Mouse (Mus musculus): ENCODE results near the gene Man1c1. TPM values are rescaled to one million over a fixed set of nuclear protein-coding genes. Genes with fewer than 3 reads are reported as not detected.

The Man1c1 gene
- polyA plus RNA-seq, 1 experiment from 2014 or later = 5.1 TPM

DNA sequence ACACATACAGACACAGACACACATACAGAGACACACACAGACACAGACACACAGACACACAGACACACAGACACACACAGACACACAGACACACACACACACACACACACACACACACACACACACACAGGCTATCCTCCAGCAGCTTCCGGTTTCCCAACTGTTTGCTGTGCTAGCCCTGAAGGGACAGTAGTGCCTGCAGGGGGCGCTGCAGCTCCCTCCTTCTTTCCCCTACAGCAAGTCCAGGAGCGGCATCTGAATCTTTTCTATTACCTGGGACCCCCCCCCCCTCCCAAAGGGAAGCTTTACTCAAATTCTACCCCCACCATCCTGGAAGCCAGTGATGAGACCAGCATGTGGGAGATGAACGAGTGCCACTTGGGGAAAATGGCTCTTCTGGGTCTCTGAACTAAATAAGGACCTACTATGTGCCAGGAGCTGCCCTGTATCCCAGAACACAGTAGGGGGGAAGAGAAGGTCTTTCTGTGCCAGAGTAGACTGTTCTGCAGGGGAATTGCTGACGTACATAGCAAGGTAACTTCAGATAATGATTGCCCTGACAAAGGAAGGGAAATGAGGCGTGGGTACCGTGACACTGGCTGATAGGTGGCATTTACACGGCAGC is 148.0 kb downstream of the Man1c1 start:
- no peak for ATAC-seq (replicated peaks; ENCODE audit: insufficient number of reproducible peaks, insufficient read depth, low FRiP score, low read depth)
- H3K27ac ChIP-seq = no peak overlapping the region
- H3K9ac ChIP-seq = no peak overlapping the region
- peaks cover 18% of the 10 kb centered on the region for H3K4me1 ChIP-seq (replicated peaks)
- H3K9me3 ChIP-seq (replicated peaks) = no peaks in the 10 kb centered on the region
- no peak overlapping the region for H3K4me3 ChIP-seq
- 64% methylated on average over 8 of the region's 8 CpGs for WGBS
- no peaks in the 10 kb centered on the region; the same call in 1 of the 2 replicates for H3K36me3 ChIP-seq
- H3K27me3 ChIP-seq = no peaks in the 10 kb centered on the region
- H3K4me2 ChIP-seq = no peak overlapping the region

DNA sequence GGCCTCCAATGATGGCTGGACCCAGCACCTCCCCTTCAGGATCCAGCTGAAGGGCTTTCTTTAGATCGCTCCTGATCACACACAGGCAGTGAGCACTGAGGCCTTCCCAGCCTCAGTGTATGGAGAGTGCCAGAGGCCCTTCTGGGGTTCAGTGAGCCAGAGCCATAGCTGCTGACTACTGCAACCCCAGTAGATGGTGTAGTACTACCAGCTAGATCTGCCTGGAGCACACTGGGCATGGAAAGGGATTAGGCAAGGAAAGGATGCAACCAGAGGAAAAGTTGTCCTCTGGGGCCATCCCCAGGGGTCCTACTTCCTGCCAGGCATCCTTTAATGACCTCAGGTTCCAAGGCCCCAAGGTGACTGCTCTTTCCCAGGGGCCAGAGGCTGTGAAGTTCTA is 150.5 kb downstream of the Man1c1 start:
- Histone ChIP-seq H3K36me3 (peaks cover 12% of the 10 kb centered on the region), H3K4me2 (no peak overlapping the region), H3K9ac (no peak overlapping the region), H3K4me3 (no peak overlapping the region), H3K9me3 (replicated peaks) (0 out of 2 replicates have a peak, but pooled peaks cover 3% of the 10 kb centered on the region), H3K27me3 (no peaks in the 10 kb centered on the region), H3K4me1 (replicated peaks) (peaks cover 31% of the 10 kb centered on the region), H3K27ac (no peak overlapping the region)
- no peak for ATAC-seq (replicated peaks; ENCODE audit: insufficient number of reproducible peaks, insufficient read depth, low FRiP score, low read depth)
- WGBS = 86% methylated on average over 1 of the region's 1 CpGs

DNA sequence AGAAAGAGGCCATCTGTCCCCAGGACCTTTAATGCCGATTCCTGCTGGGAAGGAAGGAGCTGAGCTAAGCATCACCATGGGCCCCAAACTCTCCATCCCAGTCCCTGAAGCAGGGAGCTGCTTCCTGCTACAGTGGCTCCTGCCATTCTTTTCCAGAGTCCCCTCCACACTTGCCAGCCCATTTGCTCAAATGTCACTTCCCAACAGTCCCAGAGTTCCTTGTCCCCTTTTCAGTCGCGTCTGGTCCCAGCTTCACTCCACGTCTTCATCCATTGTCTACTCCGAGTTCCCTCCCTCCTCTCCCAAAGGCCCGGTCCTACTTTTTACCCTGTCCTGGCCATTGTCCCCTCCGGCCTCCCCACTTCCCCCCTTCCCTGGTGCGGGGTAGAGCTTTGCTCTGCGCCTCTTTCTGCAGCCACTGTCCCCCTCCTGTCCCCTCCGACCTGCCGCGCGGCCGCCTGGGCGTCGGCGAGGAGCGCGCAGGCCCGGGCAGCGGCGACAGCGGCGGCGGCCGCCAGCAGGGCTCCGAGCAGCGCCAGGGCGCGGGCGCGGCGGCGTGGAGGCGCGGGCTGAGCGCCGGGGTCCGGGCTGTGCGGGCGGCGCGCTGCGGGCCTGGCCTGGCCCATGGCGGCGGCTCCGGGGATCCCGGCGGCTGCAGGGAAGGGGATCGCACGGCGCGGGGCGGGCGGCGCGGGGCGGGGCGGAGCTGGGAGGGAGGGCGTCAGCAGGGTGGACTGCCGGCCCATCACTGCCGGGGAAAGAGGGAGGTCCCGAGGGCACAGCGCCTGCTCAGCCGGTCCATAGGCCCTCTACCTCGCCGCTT is 152.4 kb downstream of the Man1c1 start, which contains the start of gene Selenon:
TSS of gene Selenon (minus strand) at position 673 of the 823 bp plus-strand sequence.
- peak; percentile 90 for ATAC-seq (replicated peaks; ENCODE audit: insufficient number of reproducible peaks, insufficient read depth, low FRiP score, low read depth)
- peaks cover 42% of the 10 kb centered on the region for H3K4me1 ChIP-seq (replicated peaks)
- H3K9ac ChIP-seq = peak within 1 kb of the TSS; percentile 97
- 0 out of 2 replicates have a peak, but pooled peaks cover 3% of the 10 kb centered on the region for H3K9me3 ChIP-seq (replicated peaks)
- peak within 1 kb of the TSS; percentile 84 for H3K27ac ChIP-seq
- WGBS = under 1% methylated on average over 28 of the region's 67 CpGs
- peaks cover 12% of the 10 kb centered on the region for H3K36me3 ChIP-seq
- peak within 1 kb of the TSS; percentile 82 for H3K4me2 ChIP-seq
- no peaks in the 10 kb centered on the region for H3K27me3 ChIP-seq
- peak within 1 kb of the TSS; percentile 76 for H3K4me3 ChIP-seq

DNA sequence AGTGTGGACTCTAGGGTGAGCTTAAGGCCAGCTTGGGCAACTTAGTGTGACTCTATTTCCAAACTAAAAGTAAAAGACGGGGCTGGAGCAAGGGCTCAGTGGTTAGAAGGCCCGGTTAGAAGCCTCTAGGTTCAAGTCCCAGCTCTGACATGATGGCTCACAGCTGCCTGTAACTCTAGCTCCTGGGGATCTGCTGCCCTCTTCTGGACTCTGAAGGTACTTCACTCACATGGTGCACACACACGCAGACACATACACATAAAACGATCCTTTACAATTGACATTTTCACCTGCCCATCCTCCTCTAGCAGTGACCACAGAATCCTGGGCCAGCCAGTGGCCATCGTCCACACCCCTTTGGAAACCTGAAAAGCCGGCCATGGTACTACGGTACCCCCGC is 154.2 kb downstream of the Man1c1 start:
- H3K4me3 ChIP-seq = no peak overlapping the region
- peaks cover 47% of the 10 kb centered on the region for H3K4me1 ChIP-seq (replicated peaks)
- ATAC-seq (replicated peaks; ENCODE audit: insufficient number of reproducible peaks, insufficient read depth, low FRiP score, low read depth) = no peak
- H3K9ac ChIP-seq = no peak overlapping the region
- no peak overlapping the region for H3K27ac ChIP-seq
- H3K27me3 ChIP-seq = no peaks in the 10 kb centered on the region
- H3K36me3 ChIP-seq = peaks cover 19% of the 10 kb centered on the region
- 0 out of 2 replicates have a peak, but pooled peaks cover 3% of the 10 kb centered on the region for H3K9me3 ChIP-seq (replicated peaks)
- H3K4me2 ChIP-seq = no peak overlapping the region
- WGBS = 98% methylated on average over 8 of the region's 8 CpGs

GRCm38 (mm10) chr4:134548169-134548938 is 155.7 kb downstream of the Man1c1 start:
- Histone ChIP-seq H3K9ac (no peak overlapping the region), H3K4me2 (no peak overlapping the region), H3K27me3 (no peaks in the 10 kb centered on the region), H3K27ac (peak overlapping the region; percentile 26), H3K4me1 (replicated peaks) (peaks cover 47% of the 10 kb centered on the region), H3K36me3 (peaks cover 29% of the 10 kb centered on the region), H3K4me3 (no peak overlapping the region), H3K9me3 (replicated peaks) (0 out of 2 replicates have a peak, but pooled peaks cover 3% of the 10 kb centered on the region)
- no peak for ATAC-seq (replicated peaks; ENCODE audit: insufficient number of reproducible peaks, insufficient read depth, low FRiP score, low read depth)
- WGBS = 51% methylated on average over 18 of the region's 18 CpGs

GRCm38 (mm10) chr4:134546814-134547705 is 157.0 kb downstream of the Man1c1 start:
- ATAC-seq (replicated peaks; ENCODE audit: insufficient number of reproducible peaks, insufficient read depth, low FRiP score, low read depth) = no peak
- WGBS = 63% methylated on average over 9 of the region's 9 CpGs
- Histone ChIP-seq H3K4me3 (no peak overlapping the region), H3K4me1 (replicated peaks) (peaks cover 43% of the 10 kb centered on the region), H3K36me3 (peaks cover 40% of the 10 kb centered on the region), H3K4me2 (no peak overlapping the region), H3K9me3 (replicated peaks) (0 out of 2 replicates have a peak, but pooled peaks cover 3% of the 10 kb centered on the region), H3K27ac (peak overlapping the region; percentile 29; the same call in 1 of the 2 replicates), H3K27me3 (no peaks in the 10 kb centered on the region), H3K9ac (no peak overlapping the region; the same call in 1 of the 2 replicates)

GRCm38 (mm10) chr4:134543261-134543660 is 160.8 kb downstream of the Man1c1 start:
- ATAC-seq (replicated peaks; ENCODE audit: insufficient number of reproducible peaks, insufficient read depth, low FRiP score, low read depth) = 0 out of 2 replicates have a peak, but pooled peaks have one; percentile 31
- no peaks in the 10 kb centered on the region for H3K27me3 ChIP-seq
- WGBS = 9% methylated on average over 5 of the region's 5 CpGs
- no peaks in the 10 kb centered on the region for H3K9me3 ChIP-seq (replicated peaks)
- no peak overlapping the region for H3K4me2 ChIP-seq
- peaks cover 53% of the 10 kb centered on the region for H3K36me3 ChIP-seq
- no peak overlapping the region for H3K27ac ChIP-seq
- no peak overlapping the region for H3K9ac ChIP-seq
- H3K4me3 ChIP-seq = no peak overlapping the region
- peaks cover 23% of the 10 kb centered on the region for H3K4me1 ChIP-seq (replicated peaks)

GRCm38 (mm10) chr4:134542726-134543125 is 161.4 kb downstream of the Man1c1 start:
- Histone ChIP-seq H3K4me2 (no peak overlapping the region), H3K27me3 (no peaks in the 10 kb centered on the region), H3K27ac (no peak overlapping the region), H3K4me3 (no peak overlapping the region), H3K9ac (no peak overlapping the region), H3K4me1 (replicated peaks) (peaks cover 17% of the 10 kb centered on the region), H3K36me3 (peaks cover 53% of the 10 kb centered on the region), H3K9me3 (replicated peaks) (no peaks in the 10 kb centered on the region)
- ATAC-seq (replicated peaks; ENCODE audit: insufficient number of reproducible peaks, insufficient read depth, low FRiP score, low read depth) = no peak
- WGBS = 83% methylated on average over 9 of the region's 9 CpGs

GRCm38 (mm10) chr4:134538997-134539580 is 165.0 kb downstream of the Man1c1 start:
- WGBS = 72% methylated on average over 10 of the region's 10 CpGs
- peaks cover 39% of the 10 kb centered on the region for H3K36me3 ChIP-seq

DNA sequence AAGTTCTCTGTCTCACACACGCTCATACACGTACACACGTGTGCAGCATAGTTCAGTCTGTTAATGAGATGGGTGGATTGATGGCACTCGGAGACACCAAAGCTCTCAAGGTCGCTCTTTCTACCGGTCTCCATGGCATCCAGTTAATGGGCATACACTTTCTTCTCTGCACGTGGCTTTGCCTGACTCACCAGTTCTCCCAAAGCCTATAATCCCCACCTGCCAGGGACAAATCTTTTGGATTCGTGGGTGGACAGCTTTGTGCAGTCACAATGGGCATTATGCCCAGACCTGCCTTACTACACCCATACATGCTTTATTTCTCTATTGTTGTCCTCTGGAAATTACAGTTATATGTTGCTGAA is 168.3 kb downstream of the Man1c1 start:
- Histone ChIP-seq H3K4me2 (peak overlapping the region; percentile 94), H3K4me1 (replicated peaks) (peaks cover 30% of the 10 kb centered on the region), H3K4me3 (peak overlapping the region; percentile 90), H3K9ac (peak overlapping the region; percentile 85), H3K9me3 (replicated peaks) (no peaks in the 10 kb centered on the region), H3K27ac (peak overlapping the region; percentile 94), H3K27me3 (no peaks in the 10 kb centered on the region), H3K36me3 (peaks cover 23% of the 10 kb centered on the region)
- no peak for ATAC-seq (replicated peaks; ENCODE audit: insufficient number of reproducible peaks, insufficient read depth, low FRiP score, low read depth)
- 12% methylated on average over 8 of the region's 8 CpGs for WGBS

More at GRCm38 (mm10) chr4:134538997-134539580, 165.0 kb downstream of the Man1c1 start:
- H3K27me3 ChIP-seq = no peaks in the 10 kb centered on the region
- H3K4me1 ChIP-seq (replicated peaks) = peaks cover 12% of the 10 kb centered on the region
- no peak overlapping the region for H3K9ac ChIP-seq
- H3K4me2 ChIP-seq = no peak overlapping the region
- no peaks in the 10 kb centered on the region for H3K9me3 ChIP-seq (replicated peaks)
- no peak overlapping the region for H3K27ac ChIP-seq
- no peak for ATAC-seq (replicated peaks; ENCODE audit: insufficient number of reproducible peaks, insufficient read depth, low FRiP score, low read depth)
- no peak overlapping the region for H3K4me3 ChIP-seq

Measured in heart, embryonic 15.5 days (tissue).